Mouse (Mus musculus): ENCODE results near the gene Aldh4a1. TPM values are rescaled to one million over a fixed set of nuclear protein-coding genes. Genes with fewer than 3 reads are reported as not detected.

The Aldh4a1 gene
- 7.8 and 8.8 TPM in 2 replicates for polyA plus RNA-seq (2014; fragmentation: Nextera tagmentation; extraction: Ambion mirVana)

GRCm38 (mm10) chr4:139622373-139623282, at the start of gene Aldh4a1:
Gene Aldh4a1 (plus strand): TSS chr4:139622866.
- Histone ChIP-seq H3K4me1 (replicated peaks; ENCODE audit: control insufficient read depth, insufficient read depth, low read length) (0 out of 2 replicates have a peak, but pooled peaks cover 7% of the 10 kb centered on the region), H3K36me3 (ENCODE audit: control insufficient read depth, insufficient read depth, low read length) (no peaks in the 10 kb centered on the region), H3K27ac (ENCODE audit: low read depth, low read length) (peak within 1 kb of the TSS; percentile 74), H3K27me3 (ENCODE audit: control insufficient read depth, insufficient read depth, low read length) (no peaks in the 10 kb centered on the region), H3K4me3 (ENCODE audit: low read depth, low read length) (peak within 1 kb of the TSS; percentile 69), H3K9ac (ENCODE audit: low read depth, low read length) (peak within 1 kb of the TSS; percentile 68), H3K9me3 (ENCODE audit: control insufficient read depth, low read length) (no peaks in the 10 kb centered on the region), H3K4me2 (replicated peaks; ENCODE audit: low read depth, low read length) (peak within 1 kb of the TSS; percentile 86)
- peak; percentile 88 for DNase-seq (ENCODE audit: low spot score)
- ATAC-seq (ENCODE audit: low FRiP score): peak; percentile 100
- under 1% methylated on average over 33 of the region's 38 CpGs for WGBS

GRCm38 (mm10) chr4:139572928-139573512, 49.6 kb upstream of the Aldh4a1 start:
- Histone ChIP-seq H3K27ac (ENCODE audit: low read depth, low read length) (no peak overlapping the region), H3K4me3 (ENCODE audit: low read depth, low read length) (no peak overlapping the region), H3K27me3 (ENCODE audit: control insufficient read depth, insufficient read depth, low read length) (no peaks in the 10 kb centered on the region; the same call in 1 of the 2 replicates), H3K4me1 (replicated peaks; ENCODE audit: control insufficient read depth, insufficient read depth, low read length) (peaks cover 5% of the 10 kb centered on the region), H3K4me2 (replicated peaks; ENCODE audit: low read depth, low read length) (no peak overlapping the region), H3K9me3 (ENCODE audit: control insufficient read depth, low read length) (no peaks in the 10 kb centered on the region), H3K9ac (ENCODE audit: low read depth, low read length) (no peak overlapping the region), H3K36me3 (ENCODE audit: control insufficient read depth, insufficient read depth, low read length) (no peaks in the 10 kb centered on the region)
- 88% methylated on average over 12 of the region's 12 CpGs for WGBS
- DNase-seq (ENCODE audit: low spot score): no peak
- no peak for ATAC-seq (ENCODE audit: low FRiP score)

- H3K36me3 ChIP-seq (ENCODE audit: control insufficient read depth, insufficient read depth, low read length): no peaks in the 10 kb centered on the region
- H3K27ac ChIP-seq (ENCODE audit: low read depth, low read length): peak overlapping the region; percentile 92
- DNase-seq (ENCODE audit: low spot score) (peak; percentile 100), ATAC-seq (ENCODE audit: low FRiP score) (peak; percentile 96)
- WGBS: under 1% methylated on average over 40 of the region's 52 CpGs
- H3K4me2 ChIP-seq (replicated peaks; ENCODE audit: low read depth, low read length): peak overlapping the region; percentile 97
- peak overlapping the region; percentile 73 for H3K9ac ChIP-seq (ENCODE audit: low read depth, low read length)
- no peaks in the 10 kb centered on the region; the same call in 1 of the 2 replicates for H3K27me3 ChIP-seq (ENCODE audit: control insufficient read depth, insufficient read depth, low read length)
- H3K9me3 ChIP-seq (ENCODE audit: control insufficient read depth, low read length): no peaks in the 10 kb centered on the region
- H3K4me1 ChIP-seq (replicated peaks; ENCODE audit: control insufficient read depth, insufficient read depth, low read length): peaks cover 5% of the 10 kb centered on the region
- H3K4me3 ChIP-seq (ENCODE audit: low read depth, low read length): peak overlapping the region; percentile 76
These were observed 48.4 kb upstream of the Aldh4a1 start for GRCm38 (mm10) chr4:139574156-139574798.

- H3K27me3 ChIP-seq (ENCODE audit: control insufficient read depth, insufficient read depth, low read length): no peaks in the 10 kb centered on the region; the same call in 1 of the 2 replicates
- no peaks in the 10 kb centered on the region for H3K9me3 ChIP-seq (ENCODE audit: control insufficient read depth, low read length)
- no peaks in the 10 kb centered on the region for H3K36me3 ChIP-seq (ENCODE audit: control insufficient read depth, insufficient read depth, low read length)
- peak overlapping the region; percentile 76 for H3K4me3 ChIP-seq (ENCODE audit: low read depth, low read length)
- WGBS: under 1% methylated on average over 95 of the region's 111 CpGs
- H3K9ac ChIP-seq (ENCODE audit: low read depth, low read length): peak overlapping the region; percentile 73
- ATAC-seq (ENCODE audit: low FRiP score) (peak; percentile 81), DNase-seq (ENCODE audit: low spot score) (peak; percentile 62)
- H3K4me2 ChIP-seq (replicated peaks; ENCODE audit: low read depth, low read length): peak overlapping the region; percentile 97
- peak overlapping the region; percentile 92 for H3K27ac ChIP-seq (ENCODE audit: low read depth, low read length)
- peaks cover 8% of the 10 kb centered on the region for H3K4me1 ChIP-seq (replicated peaks; ENCODE audit: control insufficient read depth, insufficient read depth, low read length)
These were observed 47.6 kb upstream of the Aldh4a1 start for GRCm38 (mm10) chr4:139574799-139575672.

GRCm38 (mm10) chr4:139575673-139576003, 47.0 kb upstream of the Aldh4a1 start:
- peak overlapping the region; percentile 73 for H3K9ac ChIP-seq (ENCODE audit: low read depth, low read length)
- peak overlapping the region; percentile 92; the same call in 1 of the 2 replicates for H3K27ac ChIP-seq (ENCODE audit: low read depth, low read length)

GRCm38 (mm10) chr4:139576251-139576880, 46.3 kb upstream of the Aldh4a1 start:
- no peak overlapping the region for H3K27ac ChIP-seq (ENCODE audit: low read depth, low read length)
- ATAC-seq (ENCODE audit: low FRiP score) (no peak), DNase-seq (ENCODE audit: low spot score) (peak; percentile 46)
- peaks cover 20% of the 10 kb centered on the region for H3K4me1 ChIP-seq (replicated peaks; ENCODE audit: control insufficient read depth, insufficient read depth, low read length)
- peak overlapping the region; percentile 76 for H3K4me3 ChIP-seq (ENCODE audit: low read depth, low read length)
- no peaks in the 10 kb centered on the region for H3K36me3 ChIP-seq (ENCODE audit: control insufficient read depth, insufficient read depth, low read length)
- WGBS: 50% methylated on average over 14 of the region's 14 CpGs
- peak overlapping the region; percentile 97 for H3K4me2 ChIP-seq (replicated peaks; ENCODE audit: low read depth, low read length)
- H3K9me3 ChIP-seq (ENCODE audit: control insufficient read depth, low read length): no peaks in the 10 kb centered on the region
- no peaks in the 10 kb centered on the region; the same call in 1 of the 2 replicates for H3K27me3 ChIP-seq (ENCODE audit: control insufficient read depth, insufficient read depth, low read length)
- no peak overlapping the region for H3K9ac ChIP-seq (ENCODE audit: low read depth, low read length)

More at GRCm38 (mm10) chr4:139575673-139576003, 47.0 kb upstream of the Aldh4a1 start:
- Histone ChIP-seq H3K4me3 (ENCODE audit: low read depth, low read length) (peak overlapping the region; percentile 76), H3K27me3 (ENCODE audit: control insufficient read depth, insufficient read depth, low read length) (no peaks in the 10 kb centered on the region; the same call in 1 of the 2 replicates), H3K4me1 (replicated peaks; ENCODE audit: control insufficient read depth, insufficient read depth, low read length) (peaks cover 13% of the 10 kb centered on the region), H3K4me2 (replicated peaks; ENCODE audit: low read depth, low read length) (peak overlapping the region; percentile 97), H3K36me3 (ENCODE audit: control insufficient read depth, insufficient read depth, low read length) (no peaks in the 10 kb centered on the region), H3K9me3 (ENCODE audit: control insufficient read depth, low read length) (no peaks in the 10 kb centered on the region)
- DNase-seq (ENCODE audit: low spot score): peak; percentile 56
- no peak for ATAC-seq (ENCODE audit: low FRiP score)
- WGBS: 10% methylated on average over 14 of the region's 14 CpGs

- H3K27me3 ChIP-seq (ENCODE audit: control insufficient read depth, insufficient read depth, low read length): no peaks in the 10 kb centered on the region; the same call in 1 of the 2 replicates
- H3K4me2 ChIP-seq (replicated peaks; ENCODE audit: low read depth, low read length): peak overlapping the region; percentile 97
- ATAC-seq (ENCODE audit: low FRiP score) (no peak), DNase-seq (ENCODE audit: low spot score) (no peak)
- WGBS: 79% methylated on average over 7 of the region's 7 CpGs
- peak overlapping the region; percentile 76 for H3K4me3 ChIP-seq (ENCODE audit: low read depth, low read length)
- H3K4me1 ChIP-seq (replicated peaks; ENCODE audit: control insufficient read depth, insufficient read depth, low read length): peaks cover 23% of the 10 kb centered on the region
- H3K9ac ChIP-seq (ENCODE audit: low read depth, low read length): no peak overlapping the region
- H3K27ac ChIP-seq (ENCODE audit: low read depth, low read length): no peak overlapping the region
- no peaks in the 10 kb centered on the region for H3K36me3 ChIP-seq (ENCODE audit: control insufficient read depth, insufficient read depth, low read length)
- H3K9me3 ChIP-seq (ENCODE audit: control insufficient read depth, low read length): no peaks in the 10 kb centered on the region
These were observed 45.7 kb upstream of the Aldh4a1 start for GRCm38 (mm10) chr4:139577006-139577405.

All from hindbrain, embryonic 11.5 days (tissue).